Mouse (Mus musculus): ENCODE data around the gene Fam129c. TPM values are rescaled to one million over a fixed set of nuclear protein-coding genes. Genes with fewer than 3 reads are reported as not detected.

The Fam129c gene
- polyA plus RNA-seq, 1 experiment from 2014 or later, result 4.3 TPM

DNA sequence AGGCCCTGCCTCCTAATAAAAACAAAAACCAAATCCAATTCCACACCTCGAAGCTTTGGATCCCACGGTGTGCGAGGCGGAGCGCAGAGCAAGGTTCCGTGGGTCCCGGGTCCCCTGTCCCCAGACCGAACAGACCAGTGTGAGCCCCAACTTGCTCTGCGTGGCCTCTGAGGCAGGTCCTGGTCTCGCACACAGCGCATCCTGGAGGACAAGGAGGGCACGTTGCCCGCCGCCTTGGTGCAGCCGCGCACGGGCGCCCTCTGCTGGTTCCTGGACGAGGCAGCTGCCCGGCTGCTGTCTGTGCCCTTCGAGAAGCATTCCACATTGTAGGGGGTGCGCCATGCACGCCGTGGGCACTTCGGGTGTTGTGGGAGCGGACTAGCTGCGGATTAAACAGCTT lies 1.6 kb upstream of the Fam129c start:
- no peaks in the 10 kb centered on the region for H3K36me3 ChIP-seq
- H3K27me3 ChIP-seq (replicated peaks), result no peaks in the 10 kb centered on the region
- no peak overlapping the region for H3K9ac ChIP-seq
- H3K9me3 ChIP-seq, result no peaks in the 10 kb centered on the region
- H3K4me2 ChIP-seq, result no peak overlapping the region
- peaks cover 23% of the 10 kb centered on the region for H3K4me1 ChIP-seq
- WGBS, result 9% methylated on average over 27 of the region's 27 CpGs
- no peak overlapping the region for H3K4me3 ChIP-seq (replicated peaks)
- ATAC-seq (ENCODE audit: insufficient read depth, low FRiP score, low read depth), result peak; percentile 9; the same call in 1 of the 2 replicates
- H3K27ac ChIP-seq, result no peak overlapping the region

GRCm38 (mm10) chr8:71596384-71596783 lies 1.1 kb upstream of the Fam129c start:
- H3K27me3 ChIP-seq (replicated peaks), result peaks cover under 1% of the 10 kb centered on the region; the same call in 1 of the 2 replicates
- 52% methylated on average over 6 of the region's 6 CpGs for WGBS
- H3K9me3 ChIP-seq, result no peaks in the 10 kb centered on the region
- H3K36me3 ChIP-seq, result no peaks in the 10 kb centered on the region
- no peak overlapping the region for H3K4me3 ChIP-seq (replicated peaks)
- no peak for ATAC-seq (ENCODE audit: insufficient read depth, low FRiP score, low read depth)
- H3K4me1 ChIP-seq, result peaks cover 18% of the 10 kb centered on the region
- no peak overlapping the region for H3K27ac ChIP-seq
- no peak overlapping the region for H3K4me2 ChIP-seq
- no peak overlapping the region for H3K9ac ChIP-seq

- WGBS, result 77% methylated on average over 4 of the region's 4 CpGs
- Histone ChIP-seq H3K4me3 (replicated peaks) (no peak overlapping the region), H3K4me2 (no peak overlapping the region), H3K36me3 (no peaks in the 10 kb centered on the region), H3K4me1 (peaks cover 19% of the 10 kb centered on the region), H3K27ac (no peak overlapping the region), H3K9ac (no peak overlapping the region), H3K9me3 (no peaks in the 10 kb centered on the region), H3K27me3 (replicated peaks) (peaks cover 4% of the 10 kb centered on the region)
- ATAC-seq (ENCODE audit: insufficient read depth, low FRiP score, low read depth), result no peak
Observed at GRCm38 (mm10) chr8:71596798-71597197, 650 bp upstream of the Fam129c start.

DNA sequence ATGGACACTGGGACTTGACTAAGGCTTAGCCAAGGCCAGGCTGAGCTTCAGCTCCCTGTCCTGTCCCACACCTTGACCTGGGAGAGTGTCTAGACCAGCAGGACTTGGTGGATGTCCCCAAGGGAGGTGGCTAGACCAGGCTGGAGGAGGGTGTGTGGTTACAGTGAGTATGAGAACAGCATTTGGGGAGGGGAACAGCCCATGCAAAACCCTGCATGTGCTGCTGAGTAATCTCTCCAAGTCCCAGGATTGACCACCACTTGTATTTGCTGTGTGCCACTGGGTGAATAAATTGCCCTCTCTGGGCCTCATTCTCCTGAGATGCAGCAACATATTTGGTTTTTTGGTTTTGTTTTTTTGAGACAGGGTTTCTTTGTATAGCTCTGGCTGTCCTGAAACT lies 927 bp downstream of the Fam129c start:
- H3K9me3 ChIP-seq, result no peaks in the 10 kb centered on the region

GRCm38 (mm10) chr8:71598841-71599240 lies 1.4 kb downstream of the Fam129c start:
- no peak overlapping the region for H3K4me2 ChIP-seq
- no peaks in the 10 kb centered on the region for H3K36me3 ChIP-seq
- 89% methylated on average over 5 of the region's 5 CpGs for WGBS
- peaks cover 24% of the 10 kb centered on the region for H3K4me1 ChIP-seq
- H3K27ac ChIP-seq, result no peak overlapping the region
- no peak overlapping the region for H3K4me3 ChIP-seq (replicated peaks)
- no peak for ATAC-seq (ENCODE audit: insufficient read depth, low FRiP score, low read depth)
- H3K9me3 ChIP-seq, result no peaks in the 10 kb centered on the region
- H3K27me3 ChIP-seq (replicated peaks), result peaks cover 14% of the 10 kb centered on the region
- no peak overlapping the region for H3K9ac ChIP-seq

More for the DNA sequence above, 927 bp downstream of the Fam129c start:
- no peak overlapping the region for H3K27ac ChIP-seq
- no peak overlapping the region for H3K4me3 ChIP-seq (replicated peaks)
- ATAC-seq (ENCODE audit: insufficient read depth, low FRiP score, low read depth), result no peak
- H3K9ac ChIP-seq, result no peak overlapping the region
- H3K4me2 ChIP-seq, result no peak overlapping the region
- H3K4me1 ChIP-seq, result peaks cover 25% of the 10 kb centered on the region
- H3K36me3 ChIP-seq, result no peaks in the 10 kb centered on the region
- H3K27me3 ChIP-seq (replicated peaks), result peaks cover 14% of the 10 kb centered on the region

DNA sequence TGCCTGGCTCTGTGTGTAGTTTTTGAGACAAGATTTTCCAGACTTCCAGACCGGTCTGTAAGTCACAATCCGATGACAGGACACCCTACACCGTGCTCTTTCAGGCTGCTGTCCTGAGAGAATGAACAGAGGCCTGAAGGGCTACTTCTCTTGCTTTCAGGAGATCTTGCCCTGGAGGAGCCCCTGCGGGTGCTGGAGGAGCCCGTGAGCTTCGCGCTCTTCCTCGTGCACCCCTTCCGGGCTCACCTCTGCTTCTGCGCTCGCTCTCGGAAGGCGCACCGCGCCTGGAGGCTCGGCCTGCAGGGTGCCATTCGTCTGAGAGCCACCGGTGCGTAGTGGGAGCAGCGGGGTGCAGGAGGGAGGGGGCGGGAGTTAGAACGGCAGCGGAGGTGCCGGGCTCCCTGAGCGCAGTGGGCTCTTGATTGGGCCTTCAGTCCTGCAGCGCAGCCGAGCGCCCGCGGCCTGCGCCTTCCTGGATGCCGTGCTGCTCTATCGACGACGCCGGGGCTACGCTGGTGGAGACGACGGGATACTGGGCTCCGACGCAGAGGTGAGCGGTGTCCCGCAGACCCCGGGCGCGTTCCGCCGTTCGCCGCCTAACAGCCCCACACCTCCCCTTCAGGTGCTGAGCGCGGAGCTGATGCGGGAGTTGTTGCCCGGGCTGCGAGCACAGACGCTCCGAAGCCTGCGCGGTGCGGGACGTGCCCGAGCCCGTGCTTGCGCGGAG lies 4.7 kb downstream of the Fam129c start:
- Histone ChIP-seq H3K9ac (no peak overlapping the region), H3K36me3 (no peaks in the 10 kb centered on the region), H3K4me2 (peak overlapping the region; percentile 85), H3K9me3 (no peaks in the 10 kb centered on the region), H3K27ac (no peak overlapping the region), H3K4me1 (peaks cover 18% of the 10 kb centered on the region), H3K27me3 (replicated peaks) (peaks cover 14% of the 10 kb centered on the region), H3K4me3 (replicated peaks) (peak overlapping the region; percentile 38)
- ATAC-seq (ENCODE audit: insufficient read depth, low FRiP score, low read depth), result peak; percentile 3
- 5% methylated on average over 65 of the region's 65 CpGs for WGBS

DNA sequence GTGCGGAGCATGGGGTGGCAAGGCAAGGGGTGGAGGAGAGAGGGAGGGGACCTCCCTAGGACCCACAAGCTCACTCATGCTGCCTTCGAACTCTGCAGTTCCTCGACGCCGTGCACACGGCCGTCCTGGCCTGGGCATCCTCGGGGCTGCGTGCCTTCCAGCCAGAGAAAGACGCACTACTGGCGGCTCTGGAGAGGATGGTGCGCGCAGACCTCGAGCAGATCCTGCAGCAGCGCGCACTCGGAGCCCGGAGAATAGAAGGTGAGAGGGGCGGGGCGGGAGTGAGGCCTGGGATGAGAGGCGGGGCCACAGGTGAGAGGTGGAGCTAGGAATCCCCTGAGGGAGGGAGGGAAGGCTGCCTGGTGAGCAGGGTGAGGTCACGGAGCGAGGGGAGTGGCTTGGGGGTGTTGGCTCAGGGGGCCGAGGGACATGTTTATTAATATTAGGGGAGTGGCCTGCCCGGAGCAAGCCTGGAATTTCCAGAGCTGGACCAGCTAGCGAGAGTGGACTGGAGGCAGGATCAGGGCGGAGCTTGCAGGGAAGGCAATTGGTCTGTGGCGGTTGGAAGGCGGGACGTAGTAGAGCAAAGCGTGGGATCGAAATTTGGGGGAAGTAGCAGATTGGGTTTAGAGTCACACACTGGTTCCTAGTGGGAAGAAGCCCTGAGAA lies 5.4 kb downstream of the Fam129c start:
- Histone ChIP-seq H3K9ac (no peak overlapping the region), H3K27me3 (replicated peaks) (peaks cover 14% of the 10 kb centered on the region), H3K36me3 (no peaks in the 10 kb centered on the region), H3K27ac (0 out of 2 replicates have a peak overlapping the region, but pooled peaks have one; percentile 19), H3K4me1 (peaks cover 18% of the 10 kb centered on the region), H3K4me2 (peak overlapping the region; percentile 85), H3K9me3 (no peaks in the 10 kb centered on the region), H3K4me3 (replicated peaks) (peak overlapping the region; percentile 38)
- WGBS, result under 1% methylated on average over 32 of the region's 32 CpGs
- ATAC-seq (ENCODE audit: insufficient read depth, low FRiP score, low read depth), result peak; percentile 91

GRCm38 (mm10) chr8:71604021-71604420 lies 6.6 kb downstream of the Fam129c start:
- Histone ChIP-seq H3K4me3 (replicated peaks) (no peak overlapping the region), H3K27me3 (replicated peaks) (peaks cover 14% of the 10 kb centered on the region), H3K9me3 (no peaks in the 10 kb centered on the region), H3K36me3 (no peaks in the 10 kb centered on the region), H3K4me2 (no peak overlapping the region), H3K9ac (no peak overlapping the region), H3K4me1 (peaks cover 18% of the 10 kb centered on the region), H3K27ac (no peak overlapping the region)
- WGBS, result 62% methylated on average over 7 of the region's 7 CpGs
- ATAC-seq (ENCODE audit: insufficient read depth, low FRiP score, low read depth), result no peak

GRCm38 (mm10) chr8:71610822-71611651 lies 13.6 kb downstream of the Fam129c start, which contains the start of gene Colgalt1:
Gene Colgalt1, plus strand, starts transcription at chr8:71610998.
- Histone ChIP-seq H3K27ac (peak within 1 kb of the TSS; percentile 88), H3K4me3 (replicated peaks) (peak within 1 kb of the TSS; percentile 90), H3K27me3 (replicated peaks) (no peaks in the 10 kb centered on the region), H3K9me3 (no peaks in the 10 kb centered on the region), H3K36me3 (peaks cover 9% of the 10 kb centered on the region), H3K4me1 (peaks cover 12% of the 10 kb centered on the region), H3K9ac (peak within 1 kb of the TSS; percentile 89), H3K4me2 (peak within 1 kb of the TSS; percentile 71)
- under 1% methylated on average over 82 of the region's 82 CpGs for WGBS
- peak; percentile 99 for ATAC-seq (ENCODE audit: insufficient read depth, low FRiP score, low read depth)

DNA sequence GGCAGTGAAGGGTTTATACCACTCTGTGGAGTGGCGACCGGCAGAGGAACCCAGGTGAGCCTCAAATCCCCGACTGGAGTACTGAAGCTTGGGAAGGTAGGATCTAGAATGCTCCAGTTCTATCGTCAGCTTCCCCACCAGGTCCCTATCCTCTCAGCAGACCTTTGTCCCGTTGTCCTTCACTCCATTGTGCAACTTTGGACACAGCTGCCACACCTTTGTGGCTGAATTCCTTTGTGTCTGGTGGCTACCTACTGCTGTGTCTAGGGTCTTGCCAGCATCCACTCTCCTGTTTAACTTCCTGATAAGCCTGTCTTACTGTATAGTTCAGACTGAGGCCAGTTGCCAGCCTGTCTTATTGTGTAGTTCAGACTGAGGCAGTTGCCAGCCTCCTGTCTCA lies 14.7 kb downstream of the Fam129c start:
- H3K36me3 ChIP-seq, result peaks cover 15% of the 10 kb centered on the region
- no peaks in the 10 kb centered on the region for H3K27me3 ChIP-seq (replicated peaks)
- WGBS, result 34% methylated on average over 5 of the region's 5 CpGs
- H3K4me2 ChIP-seq, result peak overlapping the region; percentile 71
- H3K9ac ChIP-seq, result 0 out of 2 replicates have a peak overlapping the region, but pooled peaks have one; percentile 89
- H3K9me3 ChIP-seq, result no peaks in the 10 kb centered on the region
- H3K27ac ChIP-seq, result no peak overlapping the region
- peaks cover 12% of the 10 kb centered on the region for H3K4me1 ChIP-seq
- ATAC-seq (ENCODE audit: insufficient read depth, low FRiP score, low read depth), result no peak
- peak overlapping the region; percentile 90 for H3K4me3 ChIP-seq (replicated peaks)

DNA sequence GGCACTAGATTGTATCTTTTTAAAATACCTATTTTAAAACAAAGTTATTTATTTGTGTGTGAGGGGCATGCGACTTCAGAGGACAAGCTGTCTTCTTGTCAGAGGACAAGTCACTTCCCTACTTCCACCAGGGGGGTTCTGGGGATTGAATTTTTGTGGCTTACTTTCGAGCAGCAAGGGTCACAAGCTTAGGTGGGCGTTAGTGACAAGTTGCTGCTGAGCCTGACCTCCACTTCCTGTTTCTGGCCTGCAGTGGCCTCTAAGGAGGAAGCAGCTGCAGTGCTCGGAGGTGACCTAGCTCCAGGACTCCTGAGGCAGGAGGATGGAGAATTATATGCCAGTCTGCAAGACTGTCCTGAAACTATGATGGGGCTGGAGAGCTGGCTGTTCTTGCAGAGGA lies 16.0 kb downstream of the Fam129c start:
- Histone ChIP-seq H3K9ac (no peak overlapping the region), H3K4me2 (no peak overlapping the region), H3K27ac (no peak overlapping the region), H3K27me3 (replicated peaks) (no peaks in the 10 kb centered on the region), H3K36me3 (peaks cover 23% of the 10 kb centered on the region), H3K9me3 (no peaks in the 10 kb centered on the region), H3K4me1 (peaks cover 12% of the 10 kb centered on the region), H3K4me3 (replicated peaks) (no peak overlapping the region)
- WGBS, result 56% methylated on average over 4 of the region's 4 CpGs
- ATAC-seq (ENCODE audit: insufficient read depth, low FRiP score, low read depth), result no peak

Measured in stomach, embryonic 15.5 days (tissue).